ENCODE assay signal across 8 mouse cellular contexts in genomic region chr2:129038937-129039631, GRCm38 (mm10). TPM values are rescaled to one million over a fixed set of nuclear protein-coding genes. Genes with fewer than 3 reads are reported as not detected.
DNase-seq lines count a peak whose midpoint lies in the region; ATAC-seq and TF ChIP-seq lines count a peak whose summit lies in the region.

No protein-coding gene starts in this region.

- peak overlapping the region; percentile 63 for H3K4me2 ChIP-seq in liver, embryonic 12.5 days
- peak overlapping the region; percentile 98 for H3K4me2 ChIP-seq in neural tube, embryonic 15.5 days

- no peaks in the 10 kb centered on the region for H3K9me3 ChIP-seq in ES-E14 (ENCODE audit: control insufficient read depth, insufficient read depth, low read depth, low read length)
- H3K9me3 ChIP-seq in liver, embryonic 12.5 days (replicated peaks): no peaks in the 10 kb centered on the region
- no peaks in the 10 kb centered on the region for H3K9me3 ChIP-seq in neural tube, embryonic 15.5 days (replicated peaks)

- H3K4me1 ChIP-seq in ES-E14 (ENCODE audit: control insufficient read depth in 2 of 2, insufficient read depth in 2 of 2, low read length in 2 of 2, poor library complexity in 1 of 2): no peaks in the 10 kb centered on the region
- H3K4me1 ChIP-seq in liver, embryonic 12.5 days: peaks cover 10% of the 10 kb centered on the region; the same call in 1 of the 2 replicates
- H3K4me1 ChIP-seq in neural tube, embryonic 15.5 days: peaks cover 14% of the 10 kb centered on the region

- H3K27me3 ChIP-seq in liver, embryonic 12.5 days (replicated peaks): peaks cover 65% of the 10 kb centered on the region
- H3K27me3 ChIP-seq in neural tube, embryonic 15.5 days (replicated peaks): peaks cover 16% of the 10 kb centered on the region; the same call in 1 of the 2 replicates

- DNase-seq in heart, adult 11 months: peak; percentile 83
- no peak for DNase-seq in heart, postnatal 25 days (ENCODE audit: low spot score)
- DNase-seq in ES-E14 (ENCODE audit: low read depth, low spot score): no peak
- DNase-seq in embryo, embryonic 10 days (ENCODE audit: low spot score): peak; percentile 71
- DNase-seq in heart, postnatal 10 days: peak; percentile 24 to 25
- no peak for DNase-seq in layer of hippocampus, adult 9-10 months (ENCODE audit: low spot score)

- no peak overlapping the region for H3K27ac ChIP-seq in ES-E14 (ENCODE audit: insufficient read depth, low read depth, low read length, poor library complexity, severe bottlenecking)
- H3K27ac ChIP-seq in liver, embryonic 12.5 days: no peak overlapping the region
- peak overlapping the region; percentile 48; the same call in 1 of the 2 replicates for H3K27ac ChIP-seq in neural tube, embryonic 15.5 days (replicated peaks)

- peak overlapping the region; percentile 31; the same call in 1 of the 2 replicates for H3K9ac ChIP-seq in ES-E14 (ENCODE audit: insufficient read depth, low read depth, low read length, poor library complexity, severe bottlenecking)
- no peak overlapping the region for H3K9ac ChIP-seq in liver, embryonic 12.5 days
- peak overlapping the region; percentile 60 for H3K9ac ChIP-seq in neural tube, embryonic 15.5 days (replicated peaks)

- intact Hi-C loops in heart, postnatal 25 days (cut with DNase I): no loop called here
- intact Hi-C loops in heart, postnatal 10 days (cut with DNase I): no loop called here

- peak overlapping the region; percentile 54 to 64 for H3K4me3 ChIP-seq in ES-E14 (ENCODE audit: insufficient read depth in 1 of 2, low read depth in 1 of 2, low read length in 2 of 2, poor library complexity in 1 of 2, severe bottlenecking in 1 of 2)
- H3K4me3 ChIP-seq in liver, embryonic 12.5 days: peak overlapping the region; percentile 35
- H3K4me3 ChIP-seq in neural tube, embryonic 15.5 days (replicated peaks): peak overlapping the region; percentile 48

- H3K36me3 ChIP-seq in ES-E14 (ENCODE audit: control insufficient read depth, insufficient read depth, low read length, poor library complexity, severe bottlenecking): no peaks in the 10 kb centered on the region
- no peaks in the 10 kb centered on the region for H3K36me3 ChIP-seq in liver, embryonic 12.5 days
- H3K36me3 ChIP-seq in neural tube, embryonic 15.5 days: no peaks in the 10 kb centered on the region

- in situ Hi-C loops in ES-E14 (cut with MboI; ENCODE audit: low sequenced_read_pairs in 2 of 2, unreplicated experiment in 2 of 2): no loop called here

- no peak for ATAC-seq in liver, embryonic 12.5 days
- peak; percentile 88 for ATAC-seq in neural tube, embryonic 15.5 days (ENCODE audit: low FRiP score)

- 5% methylated on average over 62 of the region's 62 CpGs for WGBS in liver, embryonic 12.5 days (ENCODE audit: insufficient replicate concordance)
- WGBS in neural tube, embryonic 15.5 days: 1% methylated on average over 62 of the region's 62 CpGs

TF ChIP-seq in ES-E14, 5 proteins besides CTCF, POLR2A, EP300 and RAD21:
- TF ChIP-seq ZC3H11A (IDR thresholded peaks at IDR 0.05; ENCODE audit: borderline replicate concordance, low read depth, low read length) (no peak), MAFK (IDR thresholded peaks at IDR 0.05; ENCODE audit: insufficient read depth, low read depth, low read length) (no peak), ZNF384 (IDR thresholded peaks at IDR 0.05; ENCODE audit: low read depth, low read length) (no peak), HCFC1 (IDR thresholded peaks at IDR 0.05; ENCODE audit: borderline replicate concordance, insufficient read depth, low read length) (no peak), CHD2 (IDR thresholded peaks at IDR 0.05; ENCODE audit: low read depth, low read length) (no peak)

RNA-seq across cellular contexts. Expression of gene Vinac1, which starts 8.9 kb away (rescaled TPM):
- total RNA-seq in heart, postnatal 25 days (2021): not detected
- total RNA-seq in ES-E14 (2012; rRNA removed): 0.11 and 0.13 TPM in 2 replicates
- total RNA-seq in heart, postnatal 10 days (2021): not detected
- polyA plus RNA-seq in liver, embryonic 12.5 days (2016; fragmentation: Nextera tagmentation; extraction: Ambion mirVana): 0.02 TPM in 1 of 2 replicates, not detected in the other
- polyA plus RNA-seq in neural tube, embryonic 15.5 days (2015; fragmentation: Nextera tagmentation; extraction: Ambion mirVana): 0.68 and 0.86 TPM in 2 replicates

RNA-seq across cellular contexts. Expression of gene Ttl, which starts 26.7 kb away (rescaled TPM):
- total RNA-seq in heart, postnatal 25 days (2021): 10 to 100 TPM; 17.1 to 18.8 TPM
- 10.4 and 12.4 TPM in 2 replicates for total RNA-seq in ES-E14 (2012; rRNA removed)
- 10 to 100 TPM; 18.1 to 20.2 TPM for total RNA-seq in heart, postnatal 10 days (2021)
- 2.6 and 3.2 TPM in 2 replicates for polyA plus RNA-seq in liver, embryonic 12.5 days (2016; fragmentation: Nextera tagmentation; extraction: Ambion mirVana)
- polyA plus RNA-seq in neural tube, embryonic 15.5 days (2015; fragmentation: Nextera tagmentation; extraction: Ambion mirVana): 37.2 and 45.4 TPM in 2 replicates

Comparison
In these comparisons a context has a peak if more than half of its experiments do, and no peak if none do; other contexts are left out.
1. DNase-seq: peak in heart, adult 11 months (single experiment), embryo, embryonic 10 days (single experiment) and heart, postnatal 10 days (2 of 2); none in heart, postnatal 25 days (single experiment), ES-E14 (single experiment) and layer of hippocampus, adult 9-10 months (single experiment).
2. Peak in every context shown above with its lines, with median percentiles within 50 percentile points of each other: H3K4me3 ChIP-seq.